Mouse (Mus musculus) adrenal gland, postnatal 25 days (tissue): ENCODE data around the gene Galnt15. TPM values are rescaled to one million over a fixed set of nuclear protein-coding genes. Genes with fewer than 3 reads are reported as not detected.

Experiments used
- DNase-seq: peaks from one replicate; pipeline ENCODE4 v3.0.0; 2021; ENCODE audit warnings: mixed read lengths
- long read RNA-seq: library from polyadenylated mRNA; stranded (forward); transcript quantifications from one replicate; pipeline ENCODE4 v2.0.0, GENCODE M21; 2021
- total RNA-seq: library from RNA; stranded (reverse); gene quantifications from 2 replicates; pipeline ENCODE4 v1.2.3, GENCODE M21; 2021

Galnt15 gene
- 4.3 and 4.6 TPM in 2 replicates for total RNA-seq
- long read RNA-seq, partial matches to known transcripts, result 0 of 1 reads
- long read RNA-seq, other reads (novel, unspliced or antisense), result 1 of 1 reads

GRCm38 (mm10) chr14:32028681-32029091 is at the start of gene Galnt15:
Gene Galnt15, plus strand, starts transcription at chr14:32028989.
- peak; percentile 42 for DNase-seq

GRCm38 (mm10) chr14:31994021-31994420 is 34.8 kb upstream of the Galnt15 start:
- DNase-seq, result no peak

DNA sequence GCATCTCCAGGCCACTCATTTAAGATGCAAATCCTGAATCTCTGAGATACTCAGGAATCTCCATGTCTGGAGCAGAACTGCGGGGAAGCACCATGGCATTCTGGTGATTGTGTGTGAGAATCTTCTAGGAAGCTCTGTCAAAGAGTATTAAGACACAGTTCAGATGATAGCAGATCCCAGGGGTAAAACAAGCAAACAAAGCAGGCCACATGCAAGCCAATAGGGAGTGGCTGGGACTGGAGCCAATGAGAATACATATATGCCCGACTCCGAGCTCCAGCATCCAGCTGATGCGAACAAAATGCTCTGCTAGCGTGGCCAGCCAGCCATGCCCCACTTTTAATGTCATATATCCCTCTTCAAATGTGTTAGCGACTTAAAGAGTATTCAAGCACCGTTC is 27.8 kb upstream of the Galnt15 start:
- DNase-seq, result no peak

DNA sequence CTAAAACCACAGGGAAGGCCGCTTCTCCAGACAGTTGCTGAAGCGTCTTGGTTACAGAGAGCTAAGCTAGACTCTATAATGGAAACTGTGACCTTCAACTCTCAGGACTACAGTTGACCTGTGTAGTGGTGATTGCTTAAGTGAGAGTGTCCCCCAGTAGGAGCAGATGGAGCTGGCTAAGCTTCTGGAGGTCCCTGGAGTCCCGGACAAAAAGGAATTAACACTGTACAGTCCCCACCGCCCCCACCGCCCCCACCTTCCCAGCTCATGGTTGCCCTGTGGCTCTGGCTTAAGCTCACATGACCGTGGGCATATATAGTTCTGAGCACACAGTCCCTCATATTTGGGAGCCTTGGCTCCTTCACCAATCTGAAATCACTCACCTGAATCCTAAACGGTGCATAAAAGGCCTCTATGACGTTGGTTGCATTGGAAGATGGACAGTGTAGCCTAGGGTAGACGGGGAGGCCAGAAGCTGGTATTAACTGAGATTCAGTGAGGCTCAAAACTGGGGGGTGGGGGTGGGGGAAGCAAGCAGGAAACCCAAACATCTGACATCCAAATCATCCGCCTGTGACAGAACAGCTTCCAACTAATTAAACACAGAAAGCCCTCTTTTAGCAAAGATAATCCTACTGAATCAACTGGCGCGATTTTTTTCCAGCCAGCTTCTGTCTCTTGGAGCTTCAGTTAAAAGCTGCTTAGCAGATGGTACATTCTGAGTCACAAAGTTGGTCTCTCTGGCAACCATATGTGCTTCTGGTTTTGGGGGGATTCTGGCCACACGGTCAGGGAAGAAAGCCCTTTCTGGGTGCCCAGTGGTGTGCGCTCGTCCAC is 26.1 kb upstream of the Galnt15 start:
- no peak for DNase-seq

DNA sequence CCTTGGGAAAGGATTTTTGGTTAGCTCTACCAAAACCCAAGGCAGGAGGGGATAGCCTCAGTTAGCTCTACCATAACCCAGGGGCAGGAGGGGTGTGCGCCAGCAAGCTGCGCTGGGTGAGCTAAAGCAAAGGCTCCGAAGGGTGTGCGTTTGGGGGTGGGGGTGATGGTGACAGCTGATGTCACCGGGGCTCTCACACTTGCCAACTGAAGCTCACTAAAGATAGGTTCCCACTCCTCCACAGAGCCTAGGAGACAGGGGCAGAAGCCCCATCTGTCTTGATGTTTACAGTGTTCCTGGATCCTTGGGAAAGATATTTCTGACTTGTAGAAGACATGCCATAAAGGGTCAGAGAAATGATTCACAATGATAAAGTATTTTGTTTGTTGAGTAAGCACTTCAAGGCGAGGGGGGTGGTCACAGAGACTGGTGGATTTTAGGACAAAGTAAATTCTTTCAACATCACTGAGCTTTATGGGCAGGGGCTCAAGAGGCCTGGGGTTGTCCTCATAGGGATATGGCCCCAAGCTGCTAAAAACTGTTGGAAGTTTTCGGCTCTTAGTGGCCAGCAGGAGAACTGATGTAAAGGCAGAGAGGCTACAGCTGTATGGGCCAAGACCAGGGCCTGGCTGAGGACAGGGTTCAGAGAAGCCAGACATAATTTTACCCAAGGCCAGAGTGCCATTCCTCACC is 24.7 kb upstream of the Galnt15 start:
- DNase-seq, result no peak

DNA sequence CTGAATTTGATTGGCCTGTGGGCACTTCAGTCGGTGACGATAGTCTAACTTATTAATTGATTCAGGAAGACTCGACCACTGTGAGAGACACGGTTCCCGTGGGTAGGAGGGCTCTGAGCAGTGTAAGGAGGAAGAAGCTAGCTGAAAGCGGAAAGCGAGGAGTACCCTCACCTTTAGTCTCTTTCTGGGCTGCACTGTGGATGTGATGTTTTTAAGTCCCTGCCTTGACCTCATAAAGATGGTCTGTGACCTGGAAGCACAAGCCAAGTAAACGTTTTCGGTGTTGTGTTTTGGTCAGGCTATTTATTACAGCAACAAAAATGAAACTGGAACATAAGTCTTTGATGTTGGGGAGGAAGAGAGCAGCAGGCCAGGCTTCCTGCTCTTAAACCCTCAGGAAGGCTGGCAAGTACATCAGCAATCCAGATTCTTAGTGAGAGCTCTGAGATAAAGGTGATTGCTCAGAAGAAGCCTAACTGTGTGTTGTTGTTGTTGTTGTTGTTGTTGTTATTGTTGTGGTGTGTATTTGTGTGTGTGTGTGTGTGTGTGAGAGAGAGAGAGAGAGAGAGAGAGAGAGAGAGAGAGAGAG is 23.0 kb upstream of the Galnt15 start:
- DNase-seq, result no peak

GRCm38 (mm10) chr14:32007654-32008335 is 21.0 kb upstream of the Galnt15 start:
- DNase-seq, result no peak

GRCm38 (mm10) chr14:32009715-32010114 is 19.1 kb upstream of the Galnt15 start:
- DNase-seq, result no peak

- DNase-seq, result no peak
Observed at GRCm38 (mm10) chr14:32011547-32012304, 17.1 kb upstream of the Galnt15 start.

GRCm38 (mm10) chr14:32015131-32015770 is 13.5 kb upstream of the Galnt15 start:
- DNase-seq, result no peak

- DNase-seq, result no peak
Observed at GRCm38 (mm10) chr14:32016466-32016865, 12.3 kb upstream of the Galnt15 start.

- DNase-seq, result no peak
Observed at GRCm38 (mm10) chr14:32016921-32017320, 11.9 kb upstream of the Galnt15 start.

- DNase-seq, result no peak
Observed at GRCm38 (mm10) chr14:32017448-32017847, 11.3 kb upstream of the Galnt15 start.

- DNase-seq, result no peak
Observed at GRCm38 (mm10) chr14:32019091-32019490, 9.7 kb upstream of the Galnt15 start.

DNA sequence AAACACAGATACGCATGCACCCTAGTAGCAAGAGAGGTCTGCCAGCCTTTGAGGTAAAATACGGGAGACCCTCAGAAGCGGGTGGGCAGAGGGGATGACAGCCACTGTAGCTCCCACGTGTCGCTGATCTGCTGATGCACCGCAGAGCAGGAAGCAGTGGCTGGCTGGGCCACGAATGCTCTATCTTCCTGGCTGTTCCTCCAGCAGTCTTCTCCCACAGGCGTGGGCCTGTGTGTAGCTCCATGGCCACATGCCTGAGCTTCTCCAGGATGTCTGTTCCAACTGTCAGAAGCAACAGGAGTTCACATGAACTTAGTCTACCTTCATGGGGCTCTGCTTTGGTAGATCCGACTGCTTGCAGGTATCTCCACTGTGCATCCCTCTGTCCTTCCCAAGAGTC is 6.8 kb upstream of the Galnt15 start:
- no peak for DNase-seq

DNA sequence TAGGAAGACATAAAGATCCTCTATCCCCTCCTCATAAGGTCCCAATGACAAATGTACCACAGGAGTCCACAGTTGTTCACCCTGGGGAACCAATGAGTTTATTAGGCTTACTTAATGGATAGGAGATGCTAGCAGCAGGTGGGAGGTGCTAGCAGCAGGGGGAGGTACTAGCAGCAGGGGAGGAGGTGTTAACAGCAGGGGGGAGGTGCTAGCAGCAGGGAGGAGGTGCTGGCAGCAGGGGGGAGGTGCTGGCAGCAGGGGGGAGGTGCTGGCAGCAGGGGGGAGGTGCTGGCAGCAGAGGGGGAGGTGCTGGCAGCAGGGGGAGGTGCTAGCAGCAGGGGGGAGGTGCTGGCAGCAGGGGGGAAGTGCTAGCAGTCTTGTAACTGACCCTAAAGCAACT is 6.3 kb upstream of the Galnt15 start:
- no peak for DNase-seq

DNA sequence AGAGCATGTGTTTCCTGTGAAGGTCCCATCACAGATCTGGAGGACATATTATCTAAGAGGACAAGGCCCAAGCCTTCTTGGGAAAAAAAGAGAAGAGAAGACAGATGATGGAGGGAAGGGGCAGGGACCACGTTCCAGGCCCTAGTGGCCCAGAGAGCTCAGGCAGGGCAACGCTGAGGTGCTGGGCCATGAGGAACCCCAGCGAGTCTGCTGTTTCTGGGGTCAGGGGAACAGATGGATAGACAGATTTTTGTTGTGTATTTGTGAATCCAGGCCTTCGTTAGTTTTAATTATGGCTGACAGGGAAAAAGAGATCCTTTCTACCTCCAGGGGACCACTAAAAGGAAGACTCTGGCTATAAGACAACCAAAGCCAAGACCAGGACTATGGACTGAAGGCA is 4.9 kb upstream of the Galnt15 start:
- DNase-seq, result no peak

DNA sequence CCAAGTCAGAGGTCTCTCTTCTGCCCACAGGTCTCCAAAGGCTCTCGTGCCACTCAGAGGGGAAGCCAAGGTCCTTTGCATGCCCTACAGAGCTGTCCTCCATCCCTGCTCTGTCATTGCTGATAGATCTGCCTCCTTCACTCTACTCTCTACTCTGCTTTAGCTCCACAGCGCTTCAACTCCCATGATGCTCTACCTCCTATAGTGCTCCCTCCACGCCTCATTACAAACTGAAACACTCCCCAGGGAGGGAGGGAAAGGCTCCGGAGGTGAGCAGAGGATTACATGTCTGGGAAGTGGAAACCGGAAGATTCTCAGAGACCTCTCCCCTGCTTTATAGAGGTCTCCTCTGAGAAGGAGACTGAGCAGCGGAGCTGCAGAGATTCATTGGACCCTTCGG is 1.6 kb upstream of the Galnt15 start:
- DNase-seq, result no peak

GRCm38 (mm10) chr14:32029411-32029992 is 713 bp downstream of the Galnt15 start:
- DNase-seq, result no peak

DNA sequence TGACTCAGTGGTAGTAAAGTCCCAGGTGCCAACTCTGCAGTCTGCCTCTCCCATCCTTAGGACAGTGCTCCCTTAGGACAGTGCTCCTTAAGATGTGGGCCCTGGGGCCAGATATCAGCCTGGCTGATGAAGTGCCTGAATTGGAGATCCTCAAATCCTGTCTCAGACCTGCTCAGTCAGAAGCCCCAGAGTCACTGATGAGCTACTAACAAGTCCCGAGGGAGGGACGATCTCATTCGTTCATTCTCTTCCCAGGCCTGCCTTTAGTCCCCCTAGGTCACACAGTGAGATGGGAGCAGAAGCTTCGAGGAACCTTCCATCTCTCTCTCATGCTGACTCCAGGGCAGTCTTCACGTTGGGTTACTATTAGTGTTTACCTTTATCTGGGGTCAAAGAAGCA is 1.3 kb downstream of the Galnt15 start:
- no peak for DNase-seq

- DNase-seq, result peak; percentile 53
Observed at GRCm38 (mm10) chr14:32032522-32032921, 3.7 kb downstream of the Galnt15 start.
